Mouse (Mus musculus): Measurements from ENCODE around the gene Rps4x.

The Rps4x gene

DNA sequence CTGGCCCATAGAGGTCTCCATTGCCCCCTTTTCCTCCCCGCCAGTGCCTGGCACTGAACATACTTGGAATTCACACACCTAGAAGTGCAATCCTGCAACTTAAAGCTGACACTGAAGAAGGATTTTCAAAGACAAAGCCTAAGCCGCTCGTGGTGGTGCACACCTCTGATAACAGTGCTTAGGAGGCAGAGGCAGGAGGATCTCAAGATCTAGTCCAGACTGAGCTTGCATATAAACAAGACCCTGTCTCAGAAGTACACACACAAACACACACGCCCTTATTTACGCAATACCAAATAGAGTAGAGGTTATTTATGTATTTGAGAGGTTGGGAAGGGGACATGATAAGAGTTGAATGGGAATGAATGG is 31.8 kb downstream of the Rps4x start:
- no peak for TF ChIP-seq GATA4 (IDR thresholded peaks at IDR 0.05; ENCODE audit: insufficient replicate concordance, low read length)

DNA sequence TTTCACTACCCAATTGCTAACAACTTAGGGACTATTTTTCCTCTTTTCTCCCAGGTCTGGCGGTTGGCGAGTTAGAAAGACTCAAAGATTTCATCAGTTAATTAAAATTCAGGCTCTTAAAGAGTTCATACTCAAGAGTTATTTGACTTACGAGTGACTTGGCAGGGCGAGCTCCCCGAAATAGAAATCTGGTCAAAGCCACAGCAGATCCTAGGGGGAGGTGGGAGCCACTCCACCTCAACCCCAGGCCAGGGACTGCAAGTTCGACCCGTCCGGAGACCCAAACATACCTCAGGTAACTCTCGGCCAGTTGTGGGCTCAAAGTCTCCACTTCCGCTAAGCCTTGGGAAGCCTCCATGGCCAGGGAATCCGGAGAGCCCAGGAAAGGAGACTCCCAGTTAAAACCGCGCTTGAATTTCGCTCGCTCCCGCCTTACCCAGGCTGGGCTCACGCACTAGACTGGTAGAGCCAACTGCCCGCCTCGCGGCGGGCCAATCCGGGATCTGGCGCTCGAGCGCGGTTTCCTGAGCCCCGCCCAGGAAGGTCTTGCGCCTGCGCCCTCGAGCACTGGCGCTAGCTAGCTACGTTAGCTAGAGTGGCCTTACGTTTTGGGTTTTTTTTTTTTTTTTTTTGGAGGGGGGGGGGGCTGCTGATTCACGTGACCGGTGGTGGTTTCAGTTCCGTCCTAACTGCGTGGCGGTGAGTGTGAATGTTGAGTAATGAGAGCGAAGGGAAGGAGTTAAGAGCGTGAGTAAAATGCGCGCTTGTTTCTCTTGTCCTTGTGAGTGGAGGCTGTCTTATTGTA is 32.4 kb downstream of the Rps4x start, which contains the start of gene Ercc6l:
TSS of gene Ercc6l (minus strand) at position 474 of the 805 bp plus-strand sequence.
- TF ChIP-seq GATA4 (IDR thresholded peaks at IDR 0.05; ENCODE audit: insufficient replicate concordance, low read length), result no peak

DNA sequence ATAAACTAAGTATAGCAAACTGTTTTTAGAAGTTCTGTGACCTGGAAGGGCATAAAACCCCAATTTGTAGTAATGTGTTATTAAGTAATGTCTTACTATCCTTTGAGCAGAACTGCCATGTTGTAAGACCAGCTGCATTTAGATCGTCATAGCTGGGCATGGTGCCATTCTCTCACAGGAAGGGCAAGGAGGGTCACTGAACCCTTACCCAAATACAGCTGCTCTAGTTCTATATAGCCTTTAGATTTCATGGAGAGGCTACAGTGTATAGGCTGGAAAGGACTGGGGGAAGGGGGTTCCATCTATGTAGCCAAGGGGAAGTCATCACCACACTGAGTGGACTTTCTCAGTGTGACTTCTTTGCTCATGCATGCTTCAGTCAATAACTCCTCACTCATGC is 48.0 kb downstream of the Rps4x start:
- no peak for TF ChIP-seq GATA4 (IDR thresholded peaks at IDR 0.05; ENCODE audit: insufficient replicate concordance, low read length)

All from liver, adult (tissue).